Mouse (Mus musculus) right cerebral cortex, adult 2 months (tissue): ENCODE measurements around the gene Atp8a1.

Experiments
- DNase-seq, 2 experiments: peaks; one replicate each; pipeline ENCODE4 v3.0.0; 2021 to 2022; ENCODE audit warnings: low spot score in 2 of 2

The Atp8a1 gene

DNA sequence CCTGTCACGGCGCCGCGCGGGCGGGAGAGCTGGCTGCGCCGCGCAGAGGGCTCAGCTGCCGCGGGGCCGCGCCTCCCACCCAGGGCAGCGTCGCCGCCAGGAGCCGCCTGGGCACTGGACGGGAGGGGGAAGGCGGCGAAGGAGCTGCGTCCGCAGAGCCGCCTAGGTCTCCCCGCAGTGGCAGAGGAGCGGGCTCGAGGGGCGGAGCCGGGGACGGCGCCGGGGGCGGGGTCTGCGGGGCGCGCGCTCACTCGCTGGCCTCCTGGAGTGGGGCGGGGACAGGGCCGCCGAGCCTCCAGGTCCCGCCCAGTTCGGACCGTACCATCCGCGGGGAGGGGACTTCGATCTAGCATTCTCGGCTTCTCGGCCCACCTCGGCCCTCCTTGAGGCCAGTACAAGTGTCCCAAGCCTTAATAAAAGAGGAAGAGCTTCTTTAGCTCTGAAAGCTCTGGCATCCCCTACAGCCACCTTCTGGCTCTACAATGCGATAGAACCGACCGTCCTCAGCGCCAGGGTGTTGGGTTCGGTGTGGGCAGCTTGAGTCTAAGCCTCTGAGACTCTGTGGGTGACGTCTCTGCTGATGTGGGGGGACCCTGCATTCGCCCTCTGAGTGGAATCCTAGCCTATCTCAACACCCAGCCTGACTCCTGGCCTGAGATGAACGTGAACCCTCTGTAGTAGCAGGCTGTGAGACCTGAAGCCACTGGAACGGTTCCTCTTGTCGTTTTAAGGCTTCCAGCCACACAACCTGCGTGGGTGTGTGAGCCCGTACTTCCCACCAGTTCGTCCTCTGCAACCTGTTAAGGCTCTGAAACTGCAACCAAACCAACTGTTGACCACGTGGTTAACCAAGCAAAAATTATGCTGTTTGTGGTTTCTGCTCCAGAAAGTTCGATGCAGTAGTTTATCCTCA, at the start of gene Atp8a1:
TSS of gene Atp8a1 (minus strand) at position 182 of the 913 bp plus-strand sequence.
- DNase-seq, result peak; percentile 97 to 98

DNA sequence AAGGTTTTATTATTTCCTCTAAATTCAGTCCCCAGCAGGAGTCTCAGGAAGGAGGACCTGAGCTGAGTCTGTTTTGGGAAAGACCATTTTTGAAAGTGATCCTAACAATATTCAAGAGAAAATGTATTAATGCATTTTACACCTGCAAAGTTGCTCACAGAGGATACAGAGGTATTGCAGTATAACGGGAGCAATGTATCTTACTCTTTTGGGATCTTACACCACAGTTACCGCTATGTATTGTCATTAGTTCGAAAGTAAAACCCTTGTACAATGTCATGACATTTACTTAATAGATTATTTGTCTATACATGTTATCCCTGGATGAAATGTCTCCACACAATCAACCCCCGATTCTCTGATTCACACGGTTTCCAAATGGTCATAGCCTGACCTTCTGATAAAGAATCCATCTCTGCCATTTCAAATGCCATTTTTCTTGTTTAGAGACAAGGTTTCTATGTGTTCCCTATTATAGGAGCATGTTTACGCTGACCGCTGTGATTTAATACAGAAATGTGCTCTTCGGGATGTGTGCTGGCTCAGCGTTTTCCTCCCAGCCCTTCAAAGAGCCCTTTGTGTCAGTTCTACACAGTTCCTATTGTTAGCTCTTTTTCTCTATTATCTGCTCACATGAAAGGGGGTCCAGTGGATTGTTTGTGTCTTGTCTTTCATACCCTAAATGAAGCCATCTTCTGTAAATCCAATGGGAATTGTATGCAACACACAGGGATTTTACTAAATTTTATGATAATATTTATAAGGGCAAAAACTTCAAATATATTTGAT, 37.4 kb upstream of the Atp8a1 start:
- no peak for DNase-seq

GRCm38 (mm10) chr5:67883564-67884171, 36.4 kb upstream of the Atp8a1 start:
- DNase-seq, result no peak

DNA sequence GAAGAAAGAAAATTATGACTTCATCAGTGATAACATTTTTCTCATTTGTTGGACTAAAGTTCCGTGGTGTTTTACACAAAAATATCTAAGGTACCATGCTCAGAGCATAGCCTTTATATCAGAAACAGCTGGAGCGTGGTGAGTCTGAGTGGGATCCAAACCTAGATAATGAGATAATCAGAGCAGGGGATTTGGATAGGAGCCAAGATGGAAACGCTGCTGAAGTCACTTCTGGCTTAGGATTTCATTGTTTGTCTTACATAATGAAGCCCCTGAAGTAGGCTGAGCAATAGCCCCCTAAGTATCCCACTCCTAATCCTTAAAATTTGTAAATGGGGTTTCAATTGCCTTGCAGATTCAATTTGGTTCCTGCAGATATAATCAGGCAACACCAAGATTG, 24.2 kb upstream of the Atp8a1 start:
- no peak for DNase-seq

DNA sequence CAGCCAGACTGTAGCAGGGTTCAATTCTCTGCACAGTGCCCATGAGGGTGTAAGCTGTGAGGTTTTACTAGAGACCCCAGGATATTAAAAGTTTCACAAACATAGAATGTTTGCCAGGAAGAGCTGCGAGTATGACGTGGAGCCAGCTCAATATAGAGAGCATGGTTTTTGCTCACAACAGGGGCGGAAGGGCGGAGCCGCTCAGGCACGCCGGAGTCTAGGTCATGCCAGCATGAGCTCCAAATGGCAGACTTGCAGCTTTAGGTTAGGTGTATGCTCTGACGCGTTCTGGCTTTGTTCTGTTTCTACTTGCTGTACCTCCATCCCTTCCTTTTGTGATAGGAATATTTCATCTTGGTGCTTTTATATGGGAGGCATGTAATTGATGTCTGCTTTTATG, 19.0 kb upstream of the Atp8a1 start:
- DNase-seq, result no peak

DNA sequence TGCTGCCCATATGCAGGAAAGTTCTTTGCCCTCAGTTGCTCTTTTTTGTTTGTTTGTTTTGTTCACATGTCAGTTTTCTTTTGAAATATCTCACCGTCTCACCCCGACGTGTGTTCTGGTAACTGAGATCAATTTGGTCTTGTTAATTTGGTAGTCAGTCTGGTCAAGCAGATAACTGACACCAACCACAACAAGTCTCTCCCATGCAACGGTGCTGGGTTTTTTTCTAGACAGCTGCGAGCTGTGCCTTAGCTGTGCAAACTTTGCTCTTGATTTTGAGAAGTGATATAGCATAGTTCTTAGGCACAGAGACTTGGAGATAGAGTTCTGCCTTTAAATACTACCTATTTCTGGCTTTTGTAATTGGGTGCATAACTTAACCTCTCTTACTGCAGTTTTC, 18.4 kb upstream of the Atp8a1 start:
- DNase-seq, result no peak

GRCm38 (mm10) chr5:67864508-67865060, 17.4 kb upstream of the Atp8a1 start:
- DNase-seq, result no peak

DNA sequence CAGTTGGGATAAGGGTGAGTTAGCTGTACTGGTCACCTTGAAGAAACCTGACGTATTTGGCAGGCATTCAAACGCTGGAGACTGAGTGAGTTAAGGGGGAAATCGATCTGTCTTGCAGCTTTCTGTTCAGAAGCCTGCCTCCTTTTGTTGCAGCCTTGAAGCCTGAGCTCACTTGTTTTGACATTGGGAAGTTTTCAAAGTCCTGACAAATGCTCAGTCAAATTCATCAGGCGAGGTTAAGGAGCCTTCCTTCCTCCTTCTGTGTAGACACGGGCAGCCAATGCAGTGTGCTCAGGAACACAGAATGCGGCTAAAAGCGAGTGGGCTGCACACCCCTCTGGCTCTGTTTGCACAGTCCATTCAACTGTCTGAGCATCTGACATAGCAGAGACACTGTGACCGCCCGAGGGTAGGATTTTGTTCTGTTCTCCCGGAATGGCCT, 16.7 kb upstream of the Atp8a1 start:
- no peak for DNase-seq

- no peak for DNase-seq
Observed at GRCm38 (mm10) chr5:67854963-67855606, 7.9 kb upstream of the Atp8a1 start.

DNA sequence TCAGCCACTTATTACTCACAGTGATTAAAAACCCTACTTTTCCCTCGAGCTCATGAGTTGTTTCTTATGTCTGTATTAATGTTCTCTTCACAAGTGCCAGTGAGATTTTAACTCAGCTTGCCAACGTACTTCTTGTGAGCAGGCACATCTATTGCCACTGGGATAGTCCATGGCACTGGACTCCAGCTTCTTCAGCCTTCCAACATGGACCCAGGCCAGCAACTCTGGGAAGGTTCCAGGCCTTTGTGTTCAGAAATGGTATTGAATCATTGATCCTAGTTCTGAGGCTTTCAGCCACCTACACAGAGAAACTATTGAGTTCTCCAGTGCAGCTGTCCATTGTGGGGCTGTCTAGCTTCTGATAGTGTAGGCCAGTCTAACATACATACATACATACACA, 5.6 kb upstream of the Atp8a1 start:
- DNase-seq, result no peak

DNA sequence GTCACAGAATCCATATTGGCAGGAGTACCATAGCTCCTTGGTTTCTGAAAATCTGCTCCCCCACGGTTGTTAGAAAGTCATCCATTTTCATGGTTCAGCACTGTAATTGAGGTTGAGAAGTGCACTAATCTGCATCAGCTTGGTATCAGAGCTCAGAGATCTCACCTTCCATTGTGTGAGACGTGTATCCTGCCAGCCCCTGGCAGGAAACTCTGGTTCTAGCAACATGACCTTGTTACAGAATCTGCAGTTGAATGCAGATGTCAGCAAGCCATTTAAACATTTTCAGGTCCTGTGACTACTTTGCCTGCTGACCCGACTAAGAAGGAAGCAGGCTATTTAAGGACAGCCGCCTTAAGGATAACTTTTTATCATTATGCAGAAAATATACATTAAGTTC, 2.2 kb upstream of the Atp8a1 start:
- DNase-seq, result no peak

DNA sequence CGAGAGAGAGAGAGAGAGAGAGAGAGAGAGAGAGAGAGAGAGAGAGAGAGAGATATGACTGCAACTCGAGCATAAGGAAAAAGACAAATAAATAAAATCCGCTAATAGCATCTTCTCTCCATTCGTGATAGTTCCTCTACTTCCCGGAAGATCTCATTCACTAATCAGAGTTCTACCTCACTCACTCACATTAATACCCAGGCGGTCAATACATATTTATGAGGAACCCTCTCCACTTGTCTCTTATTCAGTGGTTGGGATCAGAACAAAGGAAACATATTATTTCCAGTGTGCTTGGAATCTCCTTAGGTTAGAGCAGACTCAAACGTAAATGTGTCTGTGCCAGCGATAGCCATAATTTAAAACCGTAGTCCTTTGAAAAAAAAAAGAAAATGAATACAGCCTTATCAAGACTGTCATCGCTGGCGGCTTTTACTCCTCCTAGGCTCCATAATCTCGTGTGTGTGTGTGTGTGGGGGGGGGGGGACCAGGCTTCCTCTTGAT, 1.3 kb upstream of the Atp8a1 start:
- DNase-seq, result no peak

- peak; percentile 47 to 63 for DNase-seq
Observed at GRCm38 (mm10) chr5:67846361-67847224, 641 bp downstream of the Atp8a1 start.

- DNase-seq, result no peak
Observed at GRCm38 (mm10) chr5:67845190-67845691, 2.0 kb downstream of the Atp8a1 start.

- DNase-seq, result no peak
Observed at GRCm38 (mm10) chr5:67844070-67844469, 3.2 kb downstream of the Atp8a1 start.

DNA sequence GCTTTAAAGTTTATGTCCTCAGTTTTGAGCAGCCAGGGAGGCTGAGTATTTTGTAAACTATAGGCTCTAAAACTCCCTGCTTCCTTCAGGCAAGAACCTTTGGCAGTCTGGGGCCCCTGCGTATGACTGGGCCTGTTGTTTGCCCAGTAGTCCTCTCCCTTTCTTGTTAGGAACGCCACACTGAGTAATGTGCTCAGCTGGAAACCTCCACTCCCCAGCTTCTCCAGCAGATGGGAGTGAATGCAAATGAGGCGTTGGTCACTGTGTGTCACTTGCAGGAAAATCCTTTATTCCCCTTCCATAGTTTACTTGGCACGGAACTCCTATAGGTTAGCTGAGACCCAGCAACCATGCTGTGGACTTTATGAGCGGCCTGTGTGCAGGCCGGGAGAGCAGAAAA, 4.9 kb downstream of the Atp8a1 start:
- peak in 1 of 2 experiments; percentile 43 for DNase-seq

- DNase-seq, result no peak
Observed at GRCm38 (mm10) chr5:67833841-67834240, 13.4 kb downstream of the Atp8a1 start.

DNA sequence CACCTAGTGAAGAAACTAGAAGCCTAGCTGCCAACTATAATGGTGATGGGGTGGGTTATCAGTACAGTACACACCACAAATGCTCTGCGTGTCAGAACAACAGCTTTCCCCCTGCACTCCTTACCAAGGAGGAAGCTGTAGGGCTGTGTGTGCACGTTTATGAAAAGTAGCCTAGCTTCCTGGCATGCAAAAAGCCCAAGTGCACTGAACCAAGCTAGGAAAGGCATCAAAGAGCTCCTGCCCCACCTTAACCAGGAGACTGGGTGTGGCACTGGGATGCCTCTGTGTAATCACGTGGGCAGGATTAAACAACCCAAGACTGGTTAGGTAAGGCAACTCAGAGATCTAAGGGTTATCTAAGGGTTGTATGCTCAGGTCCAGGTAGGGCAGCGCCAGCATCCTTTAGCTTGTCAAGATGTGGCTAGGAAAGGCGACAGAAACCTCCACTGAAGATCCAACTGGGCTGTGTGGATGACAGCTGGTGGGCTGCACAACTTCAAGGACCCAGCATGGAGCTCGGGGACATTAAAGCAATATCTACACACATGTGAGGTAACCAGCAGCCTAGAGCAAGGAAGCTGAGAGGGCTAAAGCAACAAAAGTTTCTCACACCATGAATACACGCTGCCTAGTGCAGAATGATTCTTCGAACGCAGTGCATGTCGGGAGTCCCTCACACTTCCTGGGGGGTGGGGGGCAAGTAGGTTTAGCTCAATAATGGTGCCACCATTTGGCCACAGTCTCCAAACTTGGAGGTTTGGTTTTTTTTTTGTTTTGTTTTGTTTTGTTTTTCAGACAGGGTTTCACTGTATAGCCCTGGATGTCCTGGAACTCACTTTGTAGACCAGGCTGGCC, 15.7 kb downstream of the Atp8a1 start:
- DNase-seq, result no peak

DNA sequence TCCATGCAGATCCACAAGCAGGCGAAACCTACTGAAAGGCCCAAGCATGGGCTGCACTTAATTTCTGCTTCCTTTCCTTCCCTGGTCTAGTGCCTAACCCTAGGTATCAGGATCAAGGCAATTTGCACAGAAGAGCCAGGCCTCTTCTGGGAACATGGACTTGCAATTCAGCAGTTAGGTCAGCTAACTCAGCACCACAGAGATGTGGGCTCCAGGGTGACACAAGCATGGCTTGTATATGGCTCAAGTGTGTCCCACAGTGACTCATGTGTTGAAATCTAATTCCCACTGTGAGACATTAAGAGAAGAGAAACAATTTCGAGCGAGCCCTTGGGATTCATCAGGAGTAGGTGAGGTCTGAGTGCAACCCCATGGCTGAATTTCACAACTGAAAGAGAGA, 18.9 kb downstream of the Atp8a1 start:
- DNase-seq, result no peak
